Mouse (Mus musculus): Measurements from ENCODE around the gene Scn10a. TPM values are rescaled to one million over a fixed set of nuclear protein-coding genes. Genes with fewer than 3 reads are reported as not detected.
A peak's percentile ranks its signal among the peaks of the same experiment; 100 is the strongest.

Gene Scn10a
- total and polyA plus RNA-seq, 3 experiments: 0.27 to 2.9 TPM; not detected in 1

DNA sequence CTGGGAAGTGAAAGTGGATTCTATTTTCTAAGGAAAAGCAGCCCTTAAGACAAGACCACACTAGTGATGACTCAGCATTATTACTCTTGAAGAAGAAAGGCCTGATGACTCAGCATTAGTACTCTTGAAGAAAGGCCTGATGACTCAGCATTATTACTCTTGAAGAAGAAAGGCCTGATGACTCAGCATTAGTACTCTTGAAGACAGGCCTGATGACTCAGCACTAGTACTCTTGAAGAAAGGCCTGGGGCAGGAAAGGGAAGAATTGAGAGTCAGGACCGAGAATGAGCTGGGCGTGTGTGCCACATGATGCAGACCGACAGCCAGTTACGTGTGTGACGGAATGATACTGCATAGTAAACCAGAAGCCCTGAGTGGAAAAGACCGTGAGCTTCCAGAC, 77.1 kb downstream of the Scn10a start (continued):
- TF ChIP-seq NRF1 (IDR thresholded peaks at IDR 0.05; ENCODE audit: insufficient read depth, low read depth, low read length, poor library complexity, severe bottlenecking) (no peak), ZNF384 (IDR thresholded peaks at IDR 0.05; ENCODE audit: low read depth, low read length) (no peak), JUND (IDR thresholded peaks at IDR 0.05; ENCODE audit: low read depth, low read length) (peak; percentile 83; the same call in 1 of the 2 replicates), POLR2AphosphoS5 (IDR thresholded peaks at IDR 0.05; ENCODE audit: borderline replicate concordance, low read depth, low read length) (no peak), UBTF (IDR thresholded peaks at IDR 0.05; ENCODE audit: borderline replicate concordance, insufficient read depth, low read depth, low read length) (no peak), E2F4 (IDR thresholded peaks at IDR 0.05; ENCODE audit: borderline replicate concordance, low read depth, low read length) (no peak), MAFK (IDR thresholded peaks at IDR 0.05; ENCODE audit: borderline replicate concordance, low read depth, low read length) (peak; percentile 100), TCF12 (IDR thresholded peaks at IDR 0.05; ENCODE audit: low read depth, low read length) (no peak), SIN3A (IDR thresholded peaks at IDR 0.05; ENCODE audit: low read length) (peak; percentile 49), CHD1 (IDR thresholded peaks at IDR 0.05; ENCODE audit: low read depth, low read length) (no peak)

DNA sequence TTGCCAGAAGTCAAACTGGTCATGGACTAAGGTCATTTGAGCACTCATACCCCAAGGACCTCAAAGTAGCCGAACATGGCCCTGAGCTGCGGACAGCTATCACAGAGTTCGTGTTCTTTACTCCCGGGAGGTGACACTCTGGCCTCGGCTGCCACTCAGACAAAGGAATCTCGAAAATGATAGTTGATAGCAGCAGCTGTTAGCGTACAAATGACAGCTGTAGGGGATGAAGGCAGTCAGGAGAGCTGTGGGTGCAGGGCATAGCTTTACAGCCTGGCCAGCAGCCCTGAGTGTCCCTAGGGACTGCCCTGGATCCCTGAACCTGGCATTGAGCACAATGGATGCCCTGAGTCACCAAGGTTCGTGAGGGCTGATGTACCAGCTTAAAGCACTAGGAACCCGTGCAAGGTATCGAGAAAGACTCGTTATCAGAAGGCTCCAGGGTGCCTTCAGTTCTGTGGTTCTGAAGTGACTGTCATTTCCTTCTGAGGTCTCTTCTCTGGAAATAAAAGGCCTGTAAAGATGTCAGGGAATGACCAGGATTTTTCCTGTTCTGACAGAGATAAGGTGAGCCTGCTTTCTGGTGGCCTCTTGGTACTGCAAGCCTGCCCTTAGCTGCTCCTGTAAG, 84.8 kb downstream of the Scn10a start:
- no peaks in the 10 kb centered on the region for H3K27me3 ChIP-seq (ENCODE audit: control insufficient read depth in 1 of 2, insufficient read depth in 2 of 2, low read length in 2 of 2)
- peaks cover 0 to 33% of the 10 kb centered on the region in 2 experiments; a peak in 2 of 4 replicates for H3K36me3 ChIP-seq (ENCODE audit: control insufficient read depth in 1 of 2, insufficient read depth in 2 of 2, low read length in 2 of 2)
- peak; percentile 58 for DNase-seq (ENCODE audit: low read depth, low spot score)
- 0 out of 2 replicates have a peak overlapping the region, but pooled peaks have one; percentile 14 for H3K27ac ChIP-seq (ENCODE audit: control insufficient read depth, low read depth, low read length)
- H3K4me3 ChIP-seq (ENCODE audit: control insufficient read depth in 1 of 2, insufficient read depth in 1 of 2, low read depth in 2 of 2, low read length in 2 of 2): peak overlapping the region in 1 of 2 experiments; percentile 26; a peak in 1 of 4 replicates
- no peak overlapping the region for H3K9ac ChIP-seq (ENCODE audit: control insufficient read depth, low read depth, low read length, poor library complexity, severe bottlenecking)
- no peaks in the 10 kb centered on the region for H3K9me3 ChIP-seq (replicated peaks; ENCODE audit: insufficient read depth, low read length)
- H3K79me2 ChIP-seq (ENCODE audit: control insufficient read depth, insufficient read depth, low read length, poor library complexity): no peaks in the 10 kb centered on the region
- H3K4me1 ChIP-seq (ENCODE audit: control insufficient read depth in 1 of 2, insufficient read depth in 2 of 2, low read length in 2 of 2): peaks cover 15 to 49% of the 10 kb centered on the region in 2 experiments
- TF ChIP-seq POLR2A (IDR thresholded peaks at IDR 0.05; ENCODE audit: control insufficient read depth in 1 of 2, insufficient read depth in 1 of 2, low read depth in 1 of 2, low read length in 2 of 2, poor library complexity in 1 of 2): no peak
- TF ChIP-seq EP300 (IDR thresholded peaks at IDR 0.05; ENCODE audit: low read depth in 1 of 2, low read length in 2 of 2): peak; percentile 62 to 66
- no peak for TF ChIP-seq JUND (IDR thresholded peaks at IDR 0.05; ENCODE audit: low read depth, low read length)
- no peak for TF ChIP-seq CTCF (IDR thresholded peaks at IDR 0.05 in 2 of 3, conservative IDR thresholded peaks at IDR 0.05 in 1 of 3; ENCODE audit: control insufficient read depth in 1 of 3, insufficient read depth in 1 of 3, low read depth in 2 of 3, low read length in 3 of 3, poor library complexity in 1 of 3, severe bottlenecking in 1 of 3)
- no peak for TF ChIP-seq RAD21 (IDR thresholded peaks at IDR 0.05; ENCODE audit: low read depth, low read length)
- TF ChIP-seq MEF2A (IDR thresholded peaks at IDR 0.05; ENCODE audit: extremely low read depth, insufficient replicate concordance, low read depth, low read length, poor library complexity, severe bottlenecking): no peak
- no peak for TF ChIP-seq ZKSCAN1 (IDR thresholded peaks at IDR 0.05; ENCODE audit: low read depth, low read length)
- no peak for TF ChIP-seq GABPA (IDR thresholded peaks at IDR 0.05; ENCODE audit: low read depth, low read length)
- TF ChIP-seq RCOR1 (IDR thresholded peaks at IDR 0.05; ENCODE audit: low read depth, low read length): no peak
- peak; percentile 80 for TF ChIP-seq TAL1 (IDR thresholded peaks at IDR 0.05; ENCODE audit: low read length)
- peak; percentile 96 for TF ChIP-seq TBP (IDR thresholded peaks at IDR 0.05; ENCODE audit: low read depth, low read length)
- no peak for TF ChIP-seq MAFK (IDR thresholded peaks at IDR 0.05; ENCODE audit: borderline replicate concordance, low read depth, low read length)
- TF ChIP-seq MYB (IDR thresholded peaks at IDR 0.05; ENCODE audit: low read depth, low read length): no peak
- TF ChIP-seq POLR2AphosphoS2 (IDR thresholded peaks at IDR 0.05; ENCODE audit: low read length): no peak
- no peak for TF ChIP-seq KAT2A (conservative IDR thresholded peaks at IDR 0.05; ENCODE audit: low read depth, low read length)
- TF ChIP-seq USF2 (IDR thresholded peaks at IDR 0.05; ENCODE audit: borderline replicate concordance in 1 of 2, insufficient read depth in 1 of 2, low read depth in 1 of 2, low read length in 2 of 2): no peak
- no peak for TF ChIP-seq POLR2AphosphoS5 (IDR thresholded peaks at IDR 0.05; ENCODE audit: borderline replicate concordance, low read depth, low read length)
- no peak for TF ChIP-seq ETS1 (IDR thresholded peaks at IDR 0.05; ENCODE audit: low read depth, low read length)
- peak; percentile 12; the same call in 1 of the 2 replicates for TF ChIP-seq SIN3A (IDR thresholded peaks at IDR 0.05; ENCODE audit: low read length)
- no peak for TF ChIP-seq MYC (IDR thresholded peaks at IDR 0.05; ENCODE audit: low read depth, low read length)
- no peak for TF ChIP-seq NELFE (IDR thresholded peaks at IDR 0.05; ENCODE audit: low read depth, low read length)
- 0 out of 2 replicates have a peak, but pooled peaks have one; percentile 80 for TF ChIP-seq UBTF (IDR thresholded peaks at IDR 0.05; ENCODE audit: borderline replicate concordance, insufficient read depth, low read depth, low read length)
- no peak for TF ChIP-seq HCFC1 (IDR thresholded peaks at IDR 0.05; ENCODE audit: low read depth, low read length)
- TF ChIP-seq E2F4 (IDR thresholded peaks at IDR 0.05; ENCODE audit: borderline replicate concordance, low read depth, low read length): no peak
- TF ChIP-seq CHD1 (IDR thresholded peaks at IDR 0.05; ENCODE audit: low read depth, low read length): no peak
- TF ChIP-seq MXI1 (IDR thresholded peaks at IDR 0.05; ENCODE audit: low read depth, low read length): peak; percentile 23; the same call in 1 of the 2 replicates
- no peak for TF ChIP-seq USF1 (IDR thresholded peaks at IDR 0.05; ENCODE audit: low read depth, low read length)
- no peak for TF ChIP-seq MAZ (IDR thresholded peaks at IDR 0.05; ENCODE audit: low read depth, low read length)
- peak; percentile 50 for TF ChIP-seq TCF12 (IDR thresholded peaks at IDR 0.05; ENCODE audit: low read depth, low read length)
